Mouse (Mus musculus) common myeloid progenitor, adult 5-6 weeks (primary cell): ENCODE data around the gene Mfsd4b5. TPM values are rescaled to one million over a fixed set of nuclear protein-coding genes. Genes with fewer than 3 reads are reported as not detected.
A peak's percentile ranks its signal among the peaks of the same experiment; 100 is the strongest.
"Not testable (repeated sequence)": the region's sequence is repeated elsewhere in the genome, so short reads cannot be mapped to it uniquely, and the experiment has no call there.

Experiments
- ATAC-seq: replicated peaks from 2 replicates; pipeline ENCODE4 v1.8.0; 2016; ENCODE audit warnings: low read depth, mild to moderate bottlenecking, moderate TSS enrichment, inconsistent platforms; ENCODE audit not compliant: poor library complexity, severe bottlenecking
- total RNA-seq: library from RNA; stranded (forward); fragments of 200-1000, 187-1606 nt; gene quantifications from 2 replicates; pipeline ENCODE4 v1.2.3, GENCODE M21; 2017

Gene Mfsd4b5
- total RNA-seq: 0.59 TPM in 1 of 2 replicates, not detected in the other

GRCm38 (mm10) chr10:39986466-39986865, at the start of gene Mfsd4b5:
Gene Mfsd4b5 (minus strand): TSS chr10:39986646.
- ATAC-seq: no peak

- no peak for ATAC-seq
Observed at GRCm38 (mm10) chr10:40034956-40035355, 48.5 kb upstream of the Mfsd4b5 start.

- ATAC-seq: no peak
Observed at GRCm38 (mm10) chr10:40032897-40033296, 46.5 kb upstream of the Mfsd4b5 start.

- ATAC-seq: no peak
Observed at GRCm38 (mm10) chr10:40030716-40031115, 44.3 kb upstream of the Mfsd4b5 start.

GRCm38 (mm10) chr10:40029610-40030009, 43.2 kb upstream of the Mfsd4b5 start:
- ATAC-seq: no peak

- ATAC-seq: no peak
Observed at GRCm38 (mm10) chr10:40028091-40028490, 41.6 kb upstream of the Mfsd4b5 start.

- ATAC-seq: no peak
Observed at GRCm38 (mm10) chr10:40026546-40026945, 40.1 kb upstream of the Mfsd4b5 start.

- no peak for ATAC-seq
Observed at GRCm38 (mm10) chr10:40025560-40025959, 39.1 kb upstream of the Mfsd4b5 start.

- ATAC-seq: peak; percentile 95
Observed at GRCm38 (mm10) chr10:40024554-40025428, 38.3 kb upstream of the Mfsd4b5 start, which contains the start of gene Mfsd4b1. Gene Mfsd4b1 (minus strand): TSS chr10:40025268.

GRCm38 (mm10) chr10:40020401-40020800, 34.0 kb upstream of the Mfsd4b5 start:
- no peak for ATAC-seq

GRCm38 (mm10) chr10:40019492-40019891, 33.0 kb upstream of the Mfsd4b5 start:
- ATAC-seq: no peak

GRCm38 (mm10) chr10:40018261-40018860, 31.9 kb upstream of the Mfsd4b5 start:
- ATAC-seq: no peak

- ATAC-seq: no peak
Observed at GRCm38 (mm10) chr10:40009591-40009990, 23.1 kb upstream of the Mfsd4b5 start.

GRCm38 (mm10) chr10:40008847-40009246, 22.4 kb upstream of the Mfsd4b5 start:
- ATAC-seq: not testable (repeated sequence)

GRCm38 (mm10) chr10:40007953-40008352, 21.5 kb upstream of the Mfsd4b5 start:
- ATAC-seq: no peak

- no peak for ATAC-seq
Observed at GRCm38 (mm10) chr10:40006963-40007362, 20.5 kb upstream of the Mfsd4b5 start.

GRCm38 (mm10) chr10:40000746-40001145, 14.3 kb upstream of the Mfsd4b5 start:
- no peak for ATAC-seq

GRCm38 (mm10) chr10:39991155-39991554, 4.7 kb upstream of the Mfsd4b5 start:
- peak; percentile 58; the same call in 1 of the 2 replicates for ATAC-seq

GRCm38 (mm10) chr10:39982604-39983003, 3.8 kb downstream of the Mfsd4b5 start:
- ATAC-seq: peak; percentile 63

GRCm38 (mm10) chr10:39978231-39978630, 8.2 kb downstream of the Mfsd4b5 start:
- ATAC-seq: no peak

- no peak for ATAC-seq
Observed at GRCm38 (mm10) chr10:39977346-39977745, 9.1 kb downstream of the Mfsd4b5 start.
